Mouse (Mus musculus) midbrain, embryonic 13.5 days (tissue): ENCODE results near the gene Sirt7. TPM values are rescaled to one million over a fixed set of nuclear protein-coding genes. Genes with fewer than 3 reads are reported as not detected.

Experiments used
- ATAC-seq: fragments of 200-750 bp; cut with Nextera tagmentation; 2 replicates; pipeline ENCODE4 v1.8.0; 2017; ENCODE audit warnings: mild to moderate bottlenecking, moderate TSS enrichment, moderate library complexity
- H3K27ac ChIP-seq: fragments of 300-500 bp; sonication (generic); 2 replicates; pipeline ENCODE4 v1.5.1; 2015; ENCODE audit warnings: inconsistent platforms, mild to moderate bottlenecking, moderate library complexity
- H3K27me3 ChIP-seq: fragments of 300-500 bp; sonication (generic); 2 replicates; pipeline ENCODE4 v1.6.1; 2015; ENCODE audit warnings: mild to moderate bottlenecking, inconsistent platforms
- H3K36me3 ChIP-seq: fragments of 300-500 bp; sonication (generic); 2 replicates; pipeline ENCODE4 v1.6.1; 2015; ENCODE audit warnings: mild to moderate bottlenecking, inconsistent platforms
- H3K4me1 ChIP-seq: fragments of 300-500 bp; sonication (generic); replicated peaks from 2 replicates; pipeline ENCODE4 v1.6.1; 2015; ENCODE audit warnings: inconsistent platforms
- H3K4me2 ChIP-seq: fragments of 300-500 bp; sonication (generic); replicated peaks from 2 replicates; pipeline ENCODE4 v1.6.1; 2015; ENCODE audit warnings: moderate library complexity, mild to moderate bottlenecking, inconsistent platforms
- H3K4me3 ChIP-seq: fragments of 300-500 bp; sonication (generic); replicated peaks from 2 replicates; pipeline ENCODE4 v1.5.1; 2015; ENCODE audit warnings: mild to moderate bottlenecking, inconsistent platforms
- H3K9ac ChIP-seq: fragments of 300-500 bp; sonication (generic); replicated peaks from 2 replicates; pipeline ENCODE4 v1.6.1; 2015; ENCODE audit warnings: mild to moderate bottlenecking, inconsistent platforms
- H3K9me3 ChIP-seq: fragments of 300-500 bp; sonication (generic); 2 replicates; pipeline ENCODE4 v1.6.1; 2016; ENCODE audit warnings: mild to moderate bottlenecking, inconsistent platforms
- WGBS: fragments of 180-500 bp; shearing (Covaris S2); methylation state at CpG from one replicate; pipeline ENCODE4 v1.1.7; 2015; 5-methylcytosine and 5-hydroxymethylcytosine counted together
- microRNA-seq: library from miRNA; unstranded; fragments of <30 nt; microRNA quantifications from one replicate; pipeline ENCODE4, GENCODE M21; 2016
- polyA plus RNA-seq: library from polyadenylated mRNA; unstranded; fragments of >200 nt; fragmentation: Nextera tagmentation; extraction: Ambion mirVana; gene quantifications from 2 replicates; pipeline ENCODE4 v1.2.1, GENCODE M21; 2015

Gene Sirt7
- polyA plus RNA-seq, 1 experiment from 2014 or later = 51.3 TPM

DNA sequence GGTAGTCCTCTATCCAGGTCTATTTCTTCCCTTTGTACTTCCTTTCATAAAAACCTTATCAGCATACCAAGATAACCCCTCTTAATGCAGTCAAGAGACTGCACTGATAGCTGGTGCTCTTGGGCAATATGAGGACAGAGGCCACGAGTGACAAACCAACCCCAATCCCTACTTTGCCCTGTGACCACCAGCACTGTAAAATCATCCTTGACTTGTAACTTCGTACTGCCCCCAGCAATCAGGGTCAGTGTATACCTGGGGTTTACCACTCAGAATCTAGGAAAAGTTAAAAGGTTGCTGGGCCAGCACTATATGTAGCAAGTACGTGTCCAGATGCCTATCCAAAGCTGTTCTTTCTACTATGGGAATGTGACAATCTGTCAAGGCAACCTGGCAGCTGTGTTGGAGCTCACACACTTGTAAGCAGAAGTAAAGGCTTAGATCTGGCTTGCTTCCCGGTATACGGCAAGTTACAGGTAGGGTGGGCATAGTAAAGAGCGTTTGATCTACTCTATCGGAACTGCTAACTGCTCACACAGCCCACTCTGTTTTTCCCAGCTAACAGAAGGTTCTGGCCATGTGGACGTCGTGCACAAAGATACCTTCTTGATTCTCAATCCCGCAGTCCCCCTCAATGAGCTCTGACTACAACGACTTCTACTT, 53.2 kb downstream of the Sirt7 start:
- peak overlapping the region; percentile 90 for H3K4me3 ChIP-seq
- H3K9ac ChIP-seq = peak overlapping the region; percentile 83
- H3K27ac ChIP-seq = peak overlapping the region; percentile 88; the same call in 1 of the 2 replicates
- WGBS = 17% methylated on average over 11 of the region's 11 CpGs
- H3K36me3 ChIP-seq = peaks cover 43% of the 10 kb centered on the region
- no peak for ATAC-seq
- no peaks in the 10 kb centered on the region for H3K27me3 ChIP-seq
- H3K4me1 ChIP-seq = peaks cover 28% of the 10 kb centered on the region
- H3K4me2 ChIP-seq = peak overlapping the region; percentile 91
- no peaks in the 10 kb centered on the region for H3K9me3 ChIP-seq

GRCm38 (mm10) chr11:120571122-120571521, 53.9 kb downstream of the Sirt7 start:
- ATAC-seq = no peak
- H3K9me3 ChIP-seq = no peaks in the 10 kb centered on the region
- H3K4me2 ChIP-seq = peak overlapping the region; percentile 91
- WGBS = 89% methylated on average over 3 of the region's 3 CpGs
- H3K4me3 ChIP-seq = peak overlapping the region; percentile 90
- peaks cover 50% of the 10 kb centered on the region for H3K36me3 ChIP-seq
- H3K9ac ChIP-seq = peak overlapping the region; percentile 83
- no peaks in the 10 kb centered on the region for H3K27me3 ChIP-seq
- no peak overlapping the region for H3K27ac ChIP-seq
- H3K4me1 ChIP-seq = peaks cover 28% of the 10 kb centered on the region

Small RNA genes within 50 kb of the gene (microRNA-seq; reads per million reads assigned to microRNA genes)
- 1.4 reads per million for gene Mir6936

Other genes with a start within 250 kb of the Sirt7 start
- gene Faap100, start 246.5 kb downstream of the Sirt7 start, polyA plus RNA-seq = 80.9 and 81.1 TPM in 2 replicates
- gene Nploc4, start 187.5 kb downstream of the Sirt7 start, polyA plus RNA-seq = 35.0 and 38.1 TPM in 2 replicates
- gene Tspan10, start 182.6 kb downstream of the Sirt7 start, polyA plus RNA-seq = not detected in 2 replicates
- gene Pde6g, start 171.7 kb downstream of the Sirt7 start, polyA plus RNA-seq = 0.19 and 0.30 TPM in 2 replicates
- gene Oxld1, start 167.2 kb downstream of the Sirt7 start, polyA plus RNA-seq = 10.6 and 12.5 TPM in 2 replicates
- 26.1 and 28.7 TPM in 2 replicates for gene Ccdc137, start 167.1 kb downstream of the Sirt7 start, polyA plus RNA-seq
- 64.7 and 67.8 TPM in 2 replicates for gene Arl16, start 157.6 kb downstream of the Sirt7 start, polyA plus RNA-seq
- 111 and 113 TPM in 2 replicates for gene Mrpl12, start 140.6 kb downstream of the Sirt7 start, polyA plus RNA-seq
- 28.2 and 29.2 TPM in 2 replicates for gene Slc25a10, start 133.4 kb downstream of the Sirt7 start, polyA plus RNA-seq
- 0.20 and 0.32 TPM in 2 replicates for gene Gcgr, start 94.5 kb downstream of the Sirt7 start, polyA plus RNA-seq
- 240 and 242 TPM in 2 replicates for gene Mcrip1, start 75.5 kb downstream of the Sirt7 start, polyA plus RNA-seq
- not detected in 2 replicates for gene Ppp1r27, start 74.1 kb downstream of the Sirt7 start, polyA plus RNA-seq
- gene P4hb, start 52.0 kb downstream of the Sirt7 start, polyA plus RNA-seq = 279 and 297 TPM in 2 replicates
- 452 and 461 TPM in 2 replicates for gene Arhgdia, start 43.6 kb downstream of the Sirt7 start, polyA plus RNA-seq
- gene Alyref, start 26.9 kb downstream of the Sirt7 start, polyA plus RNA-seq = 303 and 358 TPM in 2 replicates
- gene Anapc11, start 26.8 kb downstream of the Sirt7 start, polyA plus RNA-seq = 180 and 183 TPM in 2 replicates
- gene Npb, start 16.8 kb downstream of the Sirt7 start, polyA plus RNA-seq = 0.54 and 0.95 TPM in 2 replicates
- 167 TPM in 2 replicates for gene Pcyt2, start 7.3 kb downstream of the Sirt7 start, polyA plus RNA-seq
- 24.4 and 31.2 TPM in 2 replicates for gene Mafg, start 8.4 kb upstream of the Sirt7 start, polyA plus RNA-seq
- gene Pycr1, start 18.5 kb upstream of the Sirt7 start, polyA plus RNA-seq = 23.2 and 25.0 TPM in 2 replicates
- 0.78 and 0.84 TPM in 2 replicates for gene Myadml2, start 22.9 kb upstream of the Sirt7 start, polyA plus RNA-seq
- 0.46 and 0.65 TPM in 2 replicates for gene Notum, start 35.9 kb upstream of the Sirt7 start, polyA plus RNA-seq
- gene Aspscr1, start 47.7 kb upstream of the Sirt7 start, polyA plus RNA-seq = 149 and 154 TPM in 2 replicates
- 99.9 and 112 TPM in 2 replicates for gene Cenpx, start 88.5 kb upstream of the Sirt7 start, polyA plus RNA-seq
- 60.6 and 71.8 TPM in 2 replicates for gene Lrrc45, start 88.7 kb upstream of the Sirt7 start, polyA plus RNA-seq
- gene Rac3, start 96.2 kb upstream of the Sirt7 start, polyA plus RNA-seq = 206 and 218 TPM in 2 replicates
- gene Dcxr, start 102.0 kb upstream of the Sirt7 start, polyA plus RNA-seq = 6.5 and 7.3 TPM in 2 replicates
- gene Cbr2, start 106.9 kb upstream of the Sirt7 start, polyA plus RNA-seq = 0.32 and 0.38 TPM in 2 replicates
- 2.7 and 3.1 TPM in 2 replicates for gene Hmga1b, start 137.6 kb upstream of the Sirt7 start, polyA plus RNA-seq
- 84.6 TPM in 2 replicates for gene Rfng, start 159.0 kb upstream of the Sirt7 start, polyA plus RNA-seq
- 268 and 273 TPM in 2 replicates for gene Gps1, start 159.0 kb upstream of the Sirt7 start, polyA plus RNA-seq
- 51.4 and 55.7 TPM in 2 replicates for gene Dus1l, start 171.2 kb upstream of the Sirt7 start, polyA plus RNA-seq
- gene Fasn, start 199.3 kb upstream of the Sirt7 start, polyA plus RNA-seq = 83.6 and 89.2 TPM in 2 replicates